Mouse (Mus musculus): ENCODE results near the gene Dgki. TPM values are rescaled to one million over a fixed set of nuclear protein-coding genes. Genes with fewer than 3 reads are reported as not detected.

Gene Dgki
- polyA plus RNA-seq, 1 experiment from 2014 or later, result 0.18 TPM

DNA sequence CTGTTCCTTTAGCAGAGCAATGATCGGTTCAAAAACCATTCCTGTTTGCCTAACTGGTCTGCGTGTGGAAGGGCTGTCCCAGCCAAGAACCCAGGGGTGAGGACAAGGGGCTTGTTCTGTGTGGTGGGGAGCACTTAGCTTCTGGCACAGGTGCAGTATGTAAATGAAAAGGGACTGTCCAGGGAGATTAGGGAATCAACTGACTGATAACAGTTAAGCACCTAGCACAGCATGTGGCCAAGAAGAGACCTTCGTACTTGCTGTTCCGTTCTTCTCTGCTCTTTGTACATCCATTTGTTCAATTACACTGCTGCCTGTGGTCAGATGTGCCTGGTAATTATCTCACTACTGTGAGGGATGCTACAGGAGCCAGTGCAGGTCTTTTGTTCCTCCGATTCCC is 248.3 kb downstream of the Dgki start:
- H3K9ac ChIP-seq (ENCODE audit: low read depth, low read length), result no peak overlapping the region
- no peak for ATAC-seq (replicated peaks; ENCODE audit: low FRiP score)
- 39% methylated on average over 5 of the region's 5 CpGs for WGBS

DNA sequence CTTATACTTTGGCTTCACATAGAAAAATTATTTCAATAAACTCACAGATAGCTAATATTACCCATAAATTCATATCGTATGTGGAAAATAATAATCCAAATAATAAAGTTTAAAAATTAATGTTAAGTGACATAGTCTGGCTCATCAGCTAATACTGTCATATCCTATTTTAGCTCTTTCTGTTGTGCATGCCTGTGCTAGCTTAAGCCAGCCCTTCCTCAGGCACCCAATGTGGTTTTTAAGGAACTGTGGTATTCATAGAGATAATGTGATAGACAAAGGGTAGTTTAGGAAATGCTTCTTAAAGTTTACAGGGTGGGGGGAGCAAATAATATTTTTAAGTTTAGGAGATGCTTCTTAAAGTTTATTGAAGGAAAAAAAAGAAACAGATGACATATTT is 248.8 kb downstream of the Dgki start:
- ATAC-seq (replicated peaks; ENCODE audit: low FRiP score) (no peak), DNase-seq (ENCODE audit: low spot score) (no peak)
- no peaks in the 10 kb centered on the region for H3K36me3 ChIP-seq (ENCODE audit: control insufficient read depth, insufficient read depth, low read length)
- no peak overlapping the region for H3K4me3 ChIP-seq (ENCODE audit: low read depth, low read length)
- no peaks in the 10 kb centered on the region for H3K9me3 ChIP-seq (ENCODE audit: control insufficient read depth, low read length)
- H3K27ac ChIP-seq (ENCODE audit: low read depth, low read length), result no peak overlapping the region
- H3K4me1 ChIP-seq (replicated peaks; ENCODE audit: control insufficient read depth, insufficient read depth, low read length), result no peaks in the 10 kb centered on the region
- H3K4me2 ChIP-seq, result no peak overlapping the region
- WGBS, result 85% methylated on average over 1 of the region's 1 CpGs
- no peak overlapping the region for H3K9ac ChIP-seq (ENCODE audit: low read depth, low read length)
- no peaks in the 10 kb centered on the region for H3K27me3 ChIP-seq (replicated peaks; ENCODE audit: control insufficient read depth, insufficient read depth, low read length)

More for the DNA sequence above, 248.3 kb downstream of the Dgki start:
- Histone ChIP-seq H3K4me2 (no peak overlapping the region), H3K4me3 (ENCODE audit: low read depth, low read length) (no peak overlapping the region), H3K27ac (ENCODE audit: low read depth, low read length) (no peak overlapping the region), H3K4me1 (replicated peaks; ENCODE audit: control insufficient read depth, insufficient read depth, low read length) (no peaks in the 10 kb centered on the region), H3K36me3 (ENCODE audit: control insufficient read depth, insufficient read depth, low read length) (no peaks in the 10 kb centered on the region), H3K9me3 (ENCODE audit: control insufficient read depth, low read length) (no peaks in the 10 kb centered on the region), H3K27me3 (replicated peaks; ENCODE audit: control insufficient read depth, insufficient read depth, low read length) (no peaks in the 10 kb centered on the region)
- no peak for DNase-seq (ENCODE audit: low spot score)

GRCm38 (mm10) chr6:37047611-37048129 is 252.3 kb downstream of the Dgki start:
- 65% methylated on average over 4 of the region's 4 CpGs for WGBS

GRCm38 (mm10) chr6:37046152-37046788 is 253.7 kb downstream of the Dgki start:
- Histone ChIP-seq H3K4me1 (replicated peaks; ENCODE audit: control insufficient read depth, insufficient read depth, low read length) (no peaks in the 10 kb centered on the region), H3K4me2 (no peak overlapping the region), H3K9ac (ENCODE audit: low read depth, low read length) (no peak overlapping the region), H3K9me3 (ENCODE audit: control insufficient read depth, low read length) (no peaks in the 10 kb centered on the region), H3K36me3 (ENCODE audit: control insufficient read depth, insufficient read depth, low read length) (no peaks in the 10 kb centered on the region), H3K27ac (ENCODE audit: low read depth, low read length) (no peak overlapping the region), H3K27me3 (replicated peaks; ENCODE audit: control insufficient read depth, insufficient read depth, low read length) (no peaks in the 10 kb centered on the region), H3K4me3 (ENCODE audit: low read depth, low read length) (no peak overlapping the region)
- no peak for ATAC-seq (replicated peaks; ENCODE audit: low FRiP score)
- WGBS, result 31% methylated on average over 4 of the region's 4 CpGs
- no peak for DNase-seq (ENCODE audit: low spot score)

More at GRCm38 (mm10) chr6:37047611-37048129, 252.3 kb downstream of the Dgki start:
- DNase-seq (ENCODE audit: low spot score) (no peak), ATAC-seq (replicated peaks; ENCODE audit: low FRiP score) (no peak)
- no peaks in the 10 kb centered on the region for H3K27me3 ChIP-seq (replicated peaks; ENCODE audit: control insufficient read depth, insufficient read depth, low read length)
- no peak overlapping the region for H3K4me2 ChIP-seq
- no peaks in the 10 kb centered on the region for H3K4me1 ChIP-seq (replicated peaks; ENCODE audit: control insufficient read depth, insufficient read depth, low read length)
- H3K4me3 ChIP-seq (ENCODE audit: low read depth, low read length), result no peak overlapping the region
- H3K9me3 ChIP-seq (ENCODE audit: control insufficient read depth, low read length), result no peaks in the 10 kb centered on the region
- no peak overlapping the region for H3K9ac ChIP-seq (ENCODE audit: low read depth, low read length)
- no peak overlapping the region for H3K27ac ChIP-seq (ENCODE audit: low read depth, low read length)
- no peaks in the 10 kb centered on the region for H3K36me3 ChIP-seq (ENCODE audit: control insufficient read depth, insufficient read depth, low read length)

- 71% methylated on average over 4 of the region's 4 CpGs for WGBS
- no peak for DNase-seq (ENCODE audit: low spot score)
Measured at GRCm38 (mm10) chr6:37044796-37045195, 255.2 kb downstream of the Dgki start.

GRCm38 (mm10) chr6:37038444-37038843 is 261.5 kb downstream of the Dgki start:
- no peak overlapping the region for H3K4me3 ChIP-seq (ENCODE audit: low read depth, low read length)
- no peak for ATAC-seq (replicated peaks; ENCODE audit: low FRiP score)
- DNase-seq (ENCODE audit: low spot score), result no peak
- no peak overlapping the region for H3K27ac ChIP-seq (ENCODE audit: low read depth, low read length)
- H3K9me3 ChIP-seq (ENCODE audit: control insufficient read depth, low read length), result no peaks in the 10 kb centered on the region
- no peaks in the 10 kb centered on the region for H3K4me1 ChIP-seq (replicated peaks; ENCODE audit: control insufficient read depth, insufficient read depth, low read length)
- no peaks in the 10 kb centered on the region for H3K36me3 ChIP-seq (ENCODE audit: control insufficient read depth, insufficient read depth, low read length)
- no peak overlapping the region for H3K9ac ChIP-seq (ENCODE audit: low read depth, low read length)
- WGBS, result 53% methylated on average over 8 of the region's 8 CpGs
- H3K27me3 ChIP-seq (replicated peaks; ENCODE audit: control insufficient read depth, insufficient read depth, low read length), result no peaks in the 10 kb centered on the region
- no peak overlapping the region for H3K4me2 ChIP-seq

More at GRCm38 (mm10) chr6:37044796-37045195, 255.2 kb downstream of the Dgki start:
- Histone ChIP-seq H3K27me3 (replicated peaks; ENCODE audit: control insufficient read depth, insufficient read depth, low read length) (no peaks in the 10 kb centered on the region), H3K4me3 (ENCODE audit: low read depth, low read length) (no peak overlapping the region), H3K4me2 (no peak overlapping the region), H3K9ac (ENCODE audit: low read depth, low read length) (no peak overlapping the region), H3K27ac (ENCODE audit: low read depth, low read length) (no peak overlapping the region), H3K9me3 (ENCODE audit: control insufficient read depth, low read length) (no peaks in the 10 kb centered on the region), H3K4me1 (replicated peaks; ENCODE audit: control insufficient read depth, insufficient read depth, low read length) (no peaks in the 10 kb centered on the region), H3K36me3 (ENCODE audit: control insufficient read depth, insufficient read depth, low read length) (no peaks in the 10 kb centered on the region)
- ATAC-seq (replicated peaks; ENCODE audit: low FRiP score), result no peak

GRCm38 (mm10) chr6:37037115-37037908 is 262.7 kb downstream of the Dgki start:
- Histone ChIP-seq H3K9me3 (ENCODE audit: control insufficient read depth, low read length) (no peaks in the 10 kb centered on the region), H3K4me1 (replicated peaks; ENCODE audit: control insufficient read depth, insufficient read depth, low read length) (no peaks in the 10 kb centered on the region), H3K4me2 (no peak overlapping the region), H3K4me3 (ENCODE audit: low read depth, low read length) (no peak overlapping the region), H3K36me3 (ENCODE audit: control insufficient read depth, insufficient read depth, low read length) (no peaks in the 10 kb centered on the region), H3K9ac (ENCODE audit: low read depth, low read length) (no peak overlapping the region), H3K27me3 (replicated peaks; ENCODE audit: control insufficient read depth, insufficient read depth, low read length) (no peaks in the 10 kb centered on the region), H3K27ac (ENCODE audit: low read depth, low read length) (no peak overlapping the region)
- 75% methylated on average over 11 of the region's 11 CpGs for WGBS
- DNase-seq (ENCODE audit: low spot score) (no peak), ATAC-seq (replicated peaks; ENCODE audit: low FRiP score) (no peak)

GRCm38 (mm10) chr6:37035681-37036080 is 264.3 kb downstream of the Dgki start:
- WGBS, result 83% methylated on average over 6 of the region's 6 CpGs
- H3K27ac ChIP-seq (ENCODE audit: low read depth, low read length), result no peak overlapping the region
- ATAC-seq (replicated peaks; ENCODE audit: low FRiP score), result no peak
- H3K36me3 ChIP-seq (ENCODE audit: control insufficient read depth, insufficient read depth, low read length), result no peaks in the 10 kb centered on the region
- H3K4me1 ChIP-seq (replicated peaks; ENCODE audit: control insufficient read depth, insufficient read depth, low read length), result no peaks in the 10 kb centered on the region
- no peak overlapping the region for H3K4me3 ChIP-seq (ENCODE audit: low read depth, low read length)
- no peaks in the 10 kb centered on the region for H3K27me3 ChIP-seq (replicated peaks; ENCODE audit: control insufficient read depth, insufficient read depth, low read length)
- no peak overlapping the region for H3K4me2 ChIP-seq
- H3K9ac ChIP-seq (ENCODE audit: low read depth, low read length), result no peak overlapping the region
- no peaks in the 10 kb centered on the region for H3K9me3 ChIP-seq (ENCODE audit: control insufficient read depth, low read length)
- no peak for DNase-seq (ENCODE audit: low spot score)
